Mouse (Mus musculus) midbrain, embryonic 10.5 days (tissue): Measurements from ENCODE around the gene Rbks. TPM values are rescaled to one million over a fixed set of nuclear protein-coding genes. Genes with fewer than 3 reads are reported as not detected.

ENCODE experiments used
- DNase-seq: peaks from one replicate; pipeline ENCODE4 v3.0.0-alpha.2; 2017; ENCODE audit warnings: low spot score
- H3K27ac ChIP-seq: fragments of 300-500 bp; sonication (generic); replicated peaks from 2 replicates; pipeline ENCODE4 v1.5.1; 2016; ENCODE audit warnings: mild to moderate bottlenecking
- H3K27me3 ChIP-seq: fragments of 300-500 bp; sonication (generic); 2 replicates; pipeline ENCODE4 v1.6.1; 2016; ENCODE audit warnings: low read depth, mild to moderate bottlenecking; ENCODE audit not compliant: poor library complexity, severe bottlenecking
- H3K36me3 ChIP-seq: fragments of 300-500 bp; sonication (generic); 2 replicates; pipeline ENCODE4 v1.6.1; 2016; ENCODE audit warnings: mild to moderate bottlenecking, moderate library complexity
- H3K4me1 ChIP-seq: fragments of 300-500 bp; sonication (generic); 2 replicates; pipeline ENCODE4 v1.6.1; 2016
- H3K4me3 ChIP-seq: fragments of 300-500 bp; sonication (generic); 2 replicates; pipeline ENCODE4 v1.5.1; 2016; ENCODE audit warnings: mild to moderate bottlenecking, moderate library complexity
- H3K9me3 ChIP-seq: fragments of 300-500 bp; sonication (generic); replicated peaks from 2 replicates; pipeline ENCODE4 v1.6.1; 2016; ENCODE audit warnings: mild to moderate bottlenecking
- WGBS: fragments of 180-500 bp; shearing (Covaris S2); methylation state at CpG from one replicate; pipeline ENCODE4 v1.1.7; 2016; 5-methylcytosine and 5-hydroxymethylcytosine counted together
- polyA plus RNA-seq: library from polyadenylated mRNA; unstranded; fragments of >200 nt; fragmentation: Nextera tagmentation; extraction: Ambion mirVana; gene quantifications from 2 replicates; pipeline ENCODE4 v1.2.1, GENCODE M21; 2016

The Rbks gene
- polyA plus RNA-seq, result 4.5 and 4.6 TPM in 2 replicates

GRCm38 (mm10) chr5:31696971-31697643, at the start of gene Rbks:
Rbks (minus strand) TSS chr5:31697627.
- H3K9me3 ChIP-seq, result no peaks in the 10 kb centered on the region
- H3K4me3 ChIP-seq, result peak within 1 kb of the TSS; percentile 85
- 6% methylated on average over 18 of the region's 18 CpGs for WGBS
- no peak for DNase-seq
- H3K36me3 ChIP-seq, result no peaks in the 10 kb centered on the region
- H3K4me1 ChIP-seq, result peaks cover 14% of the 10 kb centered on the region
- peak within 1 kb of the TSS; percentile 92 for H3K27ac ChIP-seq
- no peaks in the 10 kb centered on the region for H3K27me3 ChIP-seq

- Histone ChIP-seq H3K4me1 (no peaks in the 10 kb centered on the region), H3K27ac (no peak overlapping the region), H3K4me3 (no peak overlapping the region), H3K9me3 (no peaks in the 10 kb centered on the region), H3K36me3 (no peaks in the 10 kb centered on the region), H3K27me3 (no peaks in the 10 kb centered on the region)
- WGBS, result 72% methylated on average over 4 of the region's 4 CpGs
- DNase-seq, result no peak
Measured at GRCm38 (mm10) chr5:31742521-31743031, 45.1 kb upstream of the Rbks start.

- no peak for DNase-seq
- Histone ChIP-seq H3K4me3 (no peak overlapping the region), H3K27ac (no peak overlapping the region), H3K36me3 (no peaks in the 10 kb centered on the region), H3K27me3 (no peaks in the 10 kb centered on the region), H3K9me3 (no peaks in the 10 kb centered on the region), H3K4me1 (no peaks in the 10 kb centered on the region)
- 91% methylated on average over 1 of the region's 1 CpGs for WGBS
Measured at GRCm38 (mm10) chr5:31741931-31742330, 44.5 kb upstream of the Rbks start.

- Histone ChIP-seq H3K9me3 (no peaks in the 10 kb centered on the region), H3K27ac (no peak overlapping the region), H3K36me3 (no peaks in the 10 kb centered on the region), H3K4me3 (no peak overlapping the region), H3K4me1 (peaks cover 3% of the 10 kb centered on the region; the same call in 1 of the 2 replicates), H3K27me3 (no peaks in the 10 kb centered on the region)
- WGBS, result 68% methylated on average over 3 of the region's 3 CpGs
- no peak for DNase-seq
Measured at GRCm38 (mm10) chr5:31732644-31733338, 35.4 kb upstream of the Rbks start.

- H3K4me1 ChIP-seq, result no peaks in the 10 kb centered on the region
- 88% methylated on average over 5 of the region's 5 CpGs for WGBS
- H3K27ac ChIP-seq, result no peak overlapping the region
- H3K27me3 ChIP-seq, result no peaks in the 10 kb centered on the region
- H3K9me3 ChIP-seq, result no peaks in the 10 kb centered on the region
- no peak for DNase-seq
- H3K36me3 ChIP-seq, result no peaks in the 10 kb centered on the region
- no peak overlapping the region for H3K4me3 ChIP-seq
Measured at GRCm38 (mm10) chr5:31727456-31727855, 30.0 kb upstream of the Rbks start.

DNA sequence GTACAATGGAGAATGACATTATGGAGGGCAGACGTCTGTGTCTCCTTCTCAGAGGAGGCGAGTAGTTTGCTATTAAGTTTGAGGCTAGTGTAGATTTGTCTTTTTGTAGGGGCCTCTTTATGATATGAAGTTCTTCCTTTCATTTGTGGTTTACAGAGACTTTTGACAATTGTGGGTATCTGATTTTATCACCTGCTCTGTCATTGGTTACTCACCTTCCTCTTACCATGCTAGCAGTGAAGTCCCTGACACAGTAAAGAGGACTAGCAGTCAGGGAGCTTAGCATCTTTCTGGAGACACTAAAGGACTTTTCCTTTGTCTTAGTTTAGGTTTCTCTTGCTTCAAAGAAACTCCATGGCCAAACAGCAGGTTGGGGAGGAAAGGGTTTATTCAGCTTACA, 28.5 kb upstream of the Rbks start:
- Histone ChIP-seq H3K36me3 (no peaks in the 10 kb centered on the region), H3K27ac (no peak overlapping the region), H3K9me3 (no peaks in the 10 kb centered on the region), H3K4me3 (no peak overlapping the region), H3K4me1 (no peaks in the 10 kb centered on the region), H3K27me3 (no peaks in the 10 kb centered on the region)
- DNase-seq, result no peak
- WGBS, result 92% methylated on average over 2 of the region's 2 CpGs

GRCm38 (mm10) chr5:31724519-31724918, 27.1 kb upstream of the Rbks start:
- no peak overlapping the region for H3K4me3 ChIP-seq
- no peak overlapping the region for H3K27ac ChIP-seq
- H3K9me3 ChIP-seq, result no peaks in the 10 kb centered on the region
- no peaks in the 10 kb centered on the region for H3K36me3 ChIP-seq
- H3K27me3 ChIP-seq, result no peaks in the 10 kb centered on the region
- H3K4me1 ChIP-seq, result no peaks in the 10 kb centered on the region
- 79% methylated on average over 6 of the region's 6 CpGs for WGBS
- no peak for DNase-seq

DNA sequence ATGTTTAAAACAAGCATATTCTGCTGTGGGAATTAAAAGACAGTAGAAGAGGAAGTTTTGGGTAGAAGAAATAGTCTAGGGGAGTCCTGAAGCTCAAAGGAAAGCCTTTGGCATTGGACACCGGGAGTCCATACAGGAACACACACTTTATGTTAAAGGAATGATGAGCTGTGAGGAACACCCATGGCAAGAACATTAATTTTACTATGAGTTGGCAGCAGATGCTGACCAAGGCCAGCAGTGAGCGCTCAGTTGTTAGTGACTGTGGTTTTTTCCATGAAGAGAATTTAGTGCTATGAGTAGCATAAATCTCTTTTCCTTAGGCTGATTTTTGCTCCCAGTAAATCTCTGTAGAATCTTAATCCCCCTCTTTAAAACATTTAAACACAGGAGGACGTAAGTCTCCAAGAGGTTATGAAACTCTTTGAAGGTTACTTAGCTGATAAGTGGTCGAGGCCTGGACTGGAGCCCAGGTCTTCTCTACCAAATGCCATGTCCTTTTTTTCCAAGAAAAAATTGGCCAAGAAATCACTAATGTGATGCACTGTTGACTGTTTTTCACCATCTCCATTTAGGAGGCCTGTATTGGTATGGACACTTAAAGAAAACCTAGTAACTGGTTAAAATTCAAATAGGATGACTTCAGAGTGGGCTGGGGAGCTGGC, 18.2 kb upstream of the Rbks start:
- WGBS, result 87% methylated on average over 4 of the region's 4 CpGs
- DNase-seq, result no peak
- no peaks in the 10 kb centered on the region; the same call in 1 of the 2 replicates for H3K36me3 ChIP-seq
- no peak overlapping the region for H3K4me3 ChIP-seq
- no peak overlapping the region for H3K27ac ChIP-seq
- no peaks in the 10 kb centered on the region; the same call in 1 of the 2 replicates for H3K4me1 ChIP-seq
- H3K9me3 ChIP-seq, result no peaks in the 10 kb centered on the region
- no peaks in the 10 kb centered on the region for H3K27me3 ChIP-seq

GRCm38 (mm10) chr5:31713841-31714264, 16.4 kb upstream of the Rbks start:
- peaks cover 10% of the 10 kb centered on the region; the same call in 1 of the 2 replicates for H3K36me3 ChIP-seq
- no peaks in the 10 kb centered on the region for H3K9me3 ChIP-seq
- no peak overlapping the region for H3K27ac ChIP-seq
- no peaks in the 10 kb centered on the region; the same call in 1 of the 2 replicates for H3K4me1 ChIP-seq
- no peak overlapping the region for H3K4me3 ChIP-seq
- DNase-seq, result no peak
- 75% methylated on average over 5 of the region's 5 CpGs for WGBS
- H3K27me3 ChIP-seq, result no peaks in the 10 kb centered on the region

DNA sequence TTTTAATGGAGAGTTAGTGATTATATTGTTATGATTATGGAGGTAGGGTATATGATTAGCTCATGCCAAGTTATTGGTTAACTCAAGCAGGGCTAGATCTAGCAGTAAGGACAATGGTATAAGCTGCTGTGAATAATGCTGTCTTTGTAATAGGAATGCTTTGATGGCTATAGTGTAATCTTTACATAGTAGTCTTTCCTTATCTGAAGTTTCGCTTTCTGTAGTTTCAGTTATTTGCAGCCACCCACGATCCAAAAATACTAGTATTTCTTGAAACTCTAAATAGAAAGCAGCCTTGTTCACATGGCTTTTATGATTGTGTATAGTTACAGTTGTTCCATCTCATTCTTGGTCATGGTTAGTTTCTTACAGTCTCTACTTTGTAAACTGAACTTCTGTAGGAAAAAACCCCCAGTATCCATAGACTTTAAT, 15.9 kb upstream of the Rbks start:
- DNase-seq, result no peak
- peaks cover 10% of the 10 kb centered on the region; the same call in 1 of the 2 replicates for H3K36me3 ChIP-seq
- no peak overlapping the region for H3K27ac ChIP-seq
- H3K9me3 ChIP-seq, result no peaks in the 10 kb centered on the region
- no peaks in the 10 kb centered on the region; the same call in 1 of the 2 replicates for H3K4me1 ChIP-seq
- no peak overlapping the region for H3K4me3 ChIP-seq
- 85% methylated on average over 2 of the region's 2 CpGs for WGBS
- no peaks in the 10 kb centered on the region for H3K27me3 ChIP-seq

DNA sequence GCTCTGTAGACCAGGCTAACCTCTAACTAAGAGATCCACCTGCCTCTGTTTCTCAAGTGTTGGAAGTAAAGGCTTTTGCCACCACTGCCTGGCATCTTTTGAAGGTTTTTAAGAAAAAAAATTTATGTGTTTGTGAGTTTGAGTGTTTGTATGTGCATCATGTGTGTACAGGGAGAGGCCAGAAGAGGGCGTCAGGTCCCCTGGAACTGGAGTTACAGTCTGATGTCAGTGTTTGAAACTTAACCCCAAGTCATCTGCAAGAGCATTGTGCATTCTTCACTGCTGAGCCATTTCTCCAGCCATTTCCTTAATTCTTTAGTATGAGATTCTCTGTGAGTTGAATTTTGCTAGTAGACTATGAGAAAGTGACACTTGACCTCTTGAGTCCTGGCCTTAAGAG, 12.0 kb upstream of the Rbks start:
- H3K4me1 ChIP-seq, result no peaks in the 10 kb centered on the region
- no peak overlapping the region for H3K4me3 ChIP-seq
- no peaks in the 10 kb centered on the region for H3K27me3 ChIP-seq
- DNase-seq, result no peak
- H3K27ac ChIP-seq, result no peak overlapping the region
- 70% methylated on average over 1 of the region's 1 CpGs for WGBS
- peaks cover 10% of the 10 kb centered on the region; the same call in 1 of the 2 replicates for H3K36me3 ChIP-seq
- H3K9me3 ChIP-seq, result no peaks in the 10 kb centered on the region

DNA sequence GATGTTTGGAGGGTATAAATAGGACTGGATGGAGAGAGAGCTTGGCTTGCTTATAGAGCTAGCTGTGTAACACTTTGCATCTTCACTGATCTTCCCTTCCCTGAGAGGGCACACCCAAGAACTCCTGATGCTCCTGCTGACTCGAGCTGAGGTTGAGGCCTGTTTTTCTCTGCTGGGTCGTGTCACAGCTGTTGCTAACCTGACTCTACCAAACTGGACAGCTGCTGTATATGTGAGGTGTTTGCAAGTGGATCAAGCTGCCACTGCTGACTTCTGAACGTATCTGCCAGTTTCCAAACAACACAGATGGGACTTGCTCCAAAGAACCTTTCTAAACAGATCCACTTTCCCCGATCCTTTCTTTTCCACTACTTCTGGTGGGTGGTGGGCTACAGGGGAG, 9.4 kb upstream of the Rbks start:
- DNase-seq, result no peak
- Histone ChIP-seq H3K4me3 (no peak overlapping the region), H3K27me3 (no peaks in the 10 kb centered on the region), H3K4me1 (no peaks in the 10 kb centered on the region), H3K36me3 (peaks cover 24% of the 10 kb centered on the region), H3K27ac (no peak overlapping the region), H3K9me3 (no peaks in the 10 kb centered on the region)
- 92% methylated on average over 4 of the region's 4 CpGs for WGBS
